Mouse (Mus musculus) midbrain, embryonic 16.5 days (tissue): Measurements from ENCODE around the gene Adgrg3. TPM values are rescaled to one million over a fixed set of nuclear protein-coding genes. Genes with fewer than 3 reads are reported as not detected.
A peak's percentile ranks its signal among the peaks of the same experiment; 100 is the strongest.

Experiments
- ATAC-seq: fragments of 200-750 bp; cut with Nextera tagmentation; 2 replicates; pipeline ENCODE4 v1.8.0; 2017; ENCODE audit warnings: moderate TSS enrichment
- H3K27ac ChIP-seq: fragments of 300-500 bp; sonication (generic); 2 replicates; pipeline ENCODE4 v1.5.1; 2014; ENCODE audit warnings: mild to moderate bottlenecking, low read length, mixed read lengths
- H3K27me3 ChIP-seq: fragments of 300-500 bp; sonication (generic); 2 replicates; pipeline ENCODE4 v1.6.1; 2014; ENCODE audit warnings: low read depth, low read length, mixed read lengths; ENCODE audit not compliant: control insufficient read depth, insufficient read depth
- H3K36me3 ChIP-seq: fragments of 300-500 bp; sonication (generic); 2 replicates; pipeline ENCODE4 v1.6.1; 2014; ENCODE audit warnings: mild to moderate bottlenecking, low read length, moderate library complexity, mixed read lengths; ENCODE audit not compliant: control insufficient read depth, insufficient read depth
- H3K4me1 ChIP-seq: fragments of 300-500 bp; sonication (generic); 2 replicates; pipeline ENCODE4 v1.6.1; 2014; ENCODE audit warnings: mild to moderate bottlenecking, low read length, mixed read lengths; ENCODE audit not compliant: control insufficient read depth, insufficient read depth
- H3K4me2 ChIP-seq: fragments of 300-500 bp; sonication (generic); 2 replicates; pipeline ENCODE4 v1.6.1; 2014; ENCODE audit warnings: mild to moderate bottlenecking, low read length, mixed read lengths
- H3K4me3 ChIP-seq: fragments of 300-500 bp; sonication (generic); 2 replicates; pipeline ENCODE4 v1.5.1; 2014; ENCODE audit warnings: low read depth, mild to moderate bottlenecking, low read length, moderate library complexity, mixed read lengths
- H3K9ac ChIP-seq: fragments of 300-500 bp; sonication (generic); 2 replicates; pipeline ENCODE4 v1.6.1; 2014; ENCODE audit warnings: low read depth, low read length, mixed read lengths
- H3K9me3 ChIP-seq: fragments of 300-500 bp; sonication (generic); replicated peaks from 2 replicates; pipeline ENCODE4 v1.6.1; 2014; ENCODE audit warnings: mild to moderate bottlenecking, low read length, mixed read lengths; ENCODE audit not compliant: control insufficient read depth, poor library complexity, severe bottlenecking
- WGBS: fragments of 180-500 bp; shearing (Covaris S2); extraction: QIAGEN DNeasy Blood & Tissue Kit; methylation state at CpG from one replicate; pipeline ENCODE4 v1.1.7; 2014; 5-methylcytosine and 5-hydroxymethylcytosine counted together
- polyA plus RNA-seq: library from polyadenylated mRNA; unstranded; fragments of >200 nt; fragmentation: Nextera tagmentation; extraction: Ambion mirVana; gene quantifications from 2 replicates; pipeline ENCODE4 v1.2.1, GENCODE M21; 2015

Adgrg3 gene
- polyA plus RNA-seq, 1 experiment from 2014 or later: 0.64 TPM

DNA sequence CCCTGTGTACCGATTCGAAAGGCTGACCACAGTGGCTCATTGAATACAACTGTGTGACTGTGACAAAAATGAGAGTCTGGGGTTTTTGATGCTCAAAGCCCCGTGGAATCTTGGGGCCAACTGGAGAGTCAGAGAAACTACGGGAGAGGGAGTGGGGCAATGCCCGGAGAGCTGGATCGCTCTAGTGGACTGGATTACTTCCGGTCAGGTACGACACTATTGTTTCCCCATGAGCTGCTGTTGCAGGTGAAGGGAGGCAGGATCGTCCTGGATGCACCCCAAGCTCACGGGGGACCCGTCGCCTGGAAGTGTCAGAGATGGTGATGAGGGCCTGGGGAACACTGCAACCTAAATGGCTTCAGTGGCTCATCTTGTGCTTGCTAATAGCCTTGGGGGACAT is 21.5 kb upstream of the Adgrg3 start:
- ATAC-seq: no peak
- H3K36me3 ChIP-seq: no peaks in the 10 kb centered on the region
- H3K27ac ChIP-seq: peak overlapping the region; percentile 95
- H3K27me3 ChIP-seq: no peaks in the 10 kb centered on the region
- peak overlapping the region; percentile 83 for H3K9ac ChIP-seq
- H3K4me1 ChIP-seq: peaks cover 68% of the 10 kb centered on the region
- WGBS: 12% methylated on average over 12 of the region's 12 CpGs
- H3K4me3 ChIP-seq: peak overlapping the region; percentile 41
- no peaks in the 10 kb centered on the region for H3K9me3 ChIP-seq
- H3K4me2 ChIP-seq: peak overlapping the region; percentile 73

DNA sequence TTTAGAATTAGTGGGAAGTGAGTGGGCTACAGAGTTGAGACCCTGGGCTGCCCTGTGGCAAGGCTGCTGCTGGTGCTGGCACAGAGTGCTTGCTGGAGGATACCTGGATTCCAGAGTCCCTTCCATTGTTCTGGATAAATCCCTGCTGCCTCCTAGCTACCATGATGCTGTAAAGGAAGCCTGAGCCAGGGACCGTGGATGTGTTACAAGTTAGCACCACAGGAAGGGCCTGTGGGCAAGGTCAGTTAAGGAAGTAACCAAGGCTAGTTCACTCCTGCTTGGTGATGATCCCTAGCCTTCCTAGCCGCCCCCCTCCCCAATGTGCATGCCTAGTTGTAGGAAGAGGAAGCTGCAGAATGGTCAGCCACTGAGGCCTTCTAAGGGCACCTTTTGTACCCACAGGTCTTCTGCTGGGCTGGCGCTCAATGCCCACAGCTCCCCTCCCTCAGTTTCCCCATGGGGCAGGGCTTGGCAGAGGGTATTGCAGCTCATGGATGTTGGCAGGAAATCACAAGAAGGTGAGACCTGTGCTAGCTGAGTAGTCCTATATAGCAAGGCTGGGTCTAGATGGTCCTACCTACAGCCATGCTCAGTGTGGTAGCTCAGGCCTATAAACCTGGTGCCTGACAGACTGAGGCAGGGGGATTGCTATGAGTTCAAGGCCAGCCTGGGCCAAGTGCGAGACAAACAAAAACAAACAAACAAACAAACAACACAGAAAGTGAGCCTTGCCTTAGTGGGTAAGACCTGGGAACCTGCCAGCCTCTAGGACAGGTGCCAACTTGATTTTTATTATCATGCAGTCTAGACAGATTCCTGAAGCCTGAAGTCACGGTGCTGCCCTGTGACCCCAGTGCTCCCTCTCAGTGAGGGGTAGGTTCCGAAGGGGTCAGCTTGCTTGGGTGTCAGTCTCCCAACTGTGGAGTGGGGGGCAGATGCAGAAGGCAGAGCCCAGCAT is 20.3 kb upstream of the Adgrg3 start:
- peak overlapping the region; percentile 73 for H3K4me2 ChIP-seq
- peaks cover 69% of the 10 kb centered on the region for H3K4me1 ChIP-seq
- peak overlapping the region; percentile 83 for H3K9ac ChIP-seq
- H3K27me3 ChIP-seq: no peaks in the 10 kb centered on the region
- H3K4me3 ChIP-seq: peak overlapping the region; percentile 41
- H3K9me3 ChIP-seq: no peaks in the 10 kb centered on the region
- H3K27ac ChIP-seq: peak overlapping the region; percentile 95
- H3K36me3 ChIP-seq: no peaks in the 10 kb centered on the region
- WGBS: 42% methylated on average over 6 of the region's 6 CpGs
- ATAC-seq: peak; percentile 4; the same call in 1 of the 2 replicates

DNA sequence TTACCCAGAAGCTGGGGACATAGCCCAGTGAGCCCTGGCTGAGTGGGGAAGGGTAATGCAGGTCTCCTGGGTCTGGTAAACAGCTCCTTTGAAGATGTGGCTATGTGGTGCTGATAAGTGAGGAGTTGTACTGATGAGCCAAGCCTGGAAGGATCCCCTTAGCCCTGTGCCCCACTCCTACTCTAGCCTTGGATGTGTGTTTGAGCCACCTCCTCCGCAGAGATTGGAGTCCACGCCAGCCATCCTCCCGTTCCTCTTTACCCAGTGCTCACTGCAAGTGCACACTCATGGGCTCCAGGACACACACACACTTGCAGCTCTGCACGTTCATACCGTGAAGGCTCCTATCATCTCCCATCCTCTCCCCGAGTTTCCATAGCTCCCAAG is 19.6 kb upstream of the Adgrg3 start:
- peak overlapping the region; percentile 41 for H3K4me3 ChIP-seq
- no peaks in the 10 kb centered on the region for H3K27me3 ChIP-seq
- peak overlapping the region; percentile 95 for H3K27ac ChIP-seq
- no peak for ATAC-seq
- H3K4me2 ChIP-seq: peak overlapping the region; percentile 73
- H3K9me3 ChIP-seq: no peaks in the 10 kb centered on the region
- peaks cover 62% of the 10 kb centered on the region for H3K4me1 ChIP-seq
- WGBS: 31% methylated on average over 6 of the region's 6 CpGs
- peak overlapping the region; percentile 83 for H3K9ac ChIP-seq
- H3K36me3 ChIP-seq: no peaks in the 10 kb centered on the region

DNA sequence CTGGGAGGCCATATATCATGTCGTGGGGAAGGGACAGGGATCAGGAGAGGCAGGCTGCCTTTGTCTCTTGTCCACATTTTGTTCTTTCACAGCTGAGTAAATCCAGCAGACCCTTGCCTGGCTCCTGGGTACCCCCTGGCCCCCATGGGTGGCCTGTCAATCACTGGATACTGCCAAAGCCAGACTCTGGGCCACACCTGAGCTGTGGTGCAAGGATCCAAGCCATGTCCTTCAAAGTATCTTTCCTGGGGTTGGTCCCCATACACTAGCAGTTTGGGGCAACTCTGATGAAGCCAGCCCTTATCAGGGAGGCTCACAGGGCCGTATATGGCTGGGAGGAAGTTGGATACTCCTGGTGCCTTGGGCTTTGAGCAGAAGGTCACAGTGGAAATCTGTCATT is 19.1 kb upstream of the Adgrg3 start:
- peaks cover 4% of the 10 kb centered on the region for H3K36me3 ChIP-seq
- peaks cover 57% of the 10 kb centered on the region for H3K4me1 ChIP-seq
- ATAC-seq: no peak
- WGBS: 29% methylated on average over 2 of the region's 2 CpGs
- H3K4me2 ChIP-seq: peak overlapping the region; percentile 73
- H3K27me3 ChIP-seq: no peaks in the 10 kb centered on the region
- H3K9ac ChIP-seq: peak overlapping the region; percentile 83
- peak overlapping the region; percentile 95 for H3K27ac ChIP-seq
- peak overlapping the region; percentile 41 for H3K4me3 ChIP-seq
- no peaks in the 10 kb centered on the region for H3K9me3 ChIP-seq

GRCm38 (mm10) chr8:94999004-94999403 is 18.5 kb upstream of the Adgrg3 start:
- H3K27ac ChIP-seq: peak overlapping the region; percentile 95
- ATAC-seq: no peak
- peaks cover 51% of the 10 kb centered on the region for H3K4me1 ChIP-seq
- H3K4me3 ChIP-seq: peak overlapping the region; percentile 41
- peaks cover 10% of the 10 kb centered on the region for H3K36me3 ChIP-seq
- 28% methylated on average over 6 of the region's 6 CpGs for WGBS
- no peaks in the 10 kb centered on the region for H3K27me3 ChIP-seq
- peak overlapping the region; percentile 73 for H3K4me2 ChIP-seq
- no peaks in the 10 kb centered on the region for H3K9me3 ChIP-seq
- peak overlapping the region; percentile 83 for H3K9ac ChIP-seq

DNA sequence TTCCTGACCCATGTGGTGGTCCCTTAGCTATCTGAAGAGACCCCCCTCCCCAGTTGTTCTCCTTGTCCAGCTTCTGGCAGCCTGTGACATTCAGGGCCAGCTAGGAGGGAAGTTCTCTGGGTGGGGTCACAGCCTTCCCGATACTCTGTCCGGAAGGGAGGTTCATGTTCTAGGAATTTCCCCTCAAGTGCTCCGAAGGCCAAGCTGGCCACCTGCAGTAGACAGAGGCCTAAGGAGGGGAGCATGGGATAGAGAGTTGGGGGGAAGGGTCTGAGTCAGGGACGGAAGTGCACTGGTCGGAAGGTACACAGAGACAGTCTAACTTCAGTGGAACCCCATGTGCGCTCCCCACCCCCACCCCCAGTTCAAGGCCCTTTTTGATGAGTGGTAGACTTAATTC is 17.5 kb upstream of the Adgrg3 start:
- Histone ChIP-seq H3K27ac (peak overlapping the region; percentile 95), H3K4me3 (peak overlapping the region; percentile 19), H3K27me3 (no peaks in the 10 kb centered on the region), H3K9ac (peak overlapping the region; percentile 83; the same call in 1 of the 2 replicates), H3K4me2 (peak overlapping the region; percentile 73), H3K9me3 (no peaks in the 10 kb centered on the region), H3K4me1 (peaks cover 49% of the 10 kb centered on the region), H3K36me3 (peaks cover 10% of the 10 kb centered on the region)
- 25% methylated on average over 6 of the region's 6 CpGs for WGBS
- no peak for ATAC-seq

- H3K9me3 ChIP-seq: no peaks in the 10 kb centered on the region
- ATAC-seq: peak; percentile 18; the same call in 1 of the 2 replicates
- WGBS: 7% methylated on average over 5 of the region's 5 CpGs
- no peaks in the 10 kb centered on the region for H3K27me3 ChIP-seq
- H3K36me3 ChIP-seq: peaks cover 17% of the 10 kb centered on the region
- H3K9ac ChIP-seq: peak overlapping the region; percentile 35; the same call in 1 of the 2 replicates
- peak overlapping the region; percentile 73 for H3K4me2 ChIP-seq
- peak overlapping the region; percentile 16 for H3K4me3 ChIP-seq
- peaks cover 49% of the 10 kb centered on the region for H3K4me1 ChIP-seq
- peak overlapping the region; percentile 95 for H3K27ac ChIP-seq
Measured at GRCm38 (mm10) chr8:95000684-95001083, 16.8 kb upstream of the Adgrg3 start.

GRCm38 (mm10) chr8:95001165-95001564 is 16.3 kb upstream of the Adgrg3 start:
- Histone ChIP-seq H3K36me3 (peaks cover 22% of the 10 kb centered on the region), H3K27me3 (no peaks in the 10 kb centered on the region), H3K4me3 (peak overlapping the region; percentile 16), H3K27ac (peak overlapping the region; percentile 95), H3K9ac (peak overlapping the region; percentile 35; the same call in 1 of the 2 replicates), H3K9me3 (no peaks in the 10 kb centered on the region), H3K4me2 (peak overlapping the region; percentile 73), H3K4me1 (peaks cover 49% of the 10 kb centered on the region)
- ATAC-seq: peak; percentile 11; the same call in 1 of the 2 replicates
- 51% methylated on average over 5 of the region's 5 CpGs for WGBS

GRCm38 (mm10) chr8:95001655-95002054 is 15.8 kb upstream of the Adgrg3 start:
- no peaks in the 10 kb centered on the region for H3K27me3 ChIP-seq
- H3K36me3 ChIP-seq: peaks cover 22% of the 10 kb centered on the region
- H3K9ac ChIP-seq: no peak overlapping the region
- H3K4me2 ChIP-seq: peak overlapping the region; percentile 73
- H3K4me3 ChIP-seq: no peak overlapping the region
- H3K27ac ChIP-seq: peak overlapping the region; percentile 95
- peaks cover 49% of the 10 kb centered on the region for H3K4me1 ChIP-seq
- WGBS: 5% methylated on average over 7 of the region's 7 CpGs
- peak; percentile 43; the same call in 1 of the 2 replicates for ATAC-seq
- H3K9me3 ChIP-seq: no peaks in the 10 kb centered on the region
